Mouse (Mus musculus): Measurements from ENCODE around the gene Klhl31.

DNA sequence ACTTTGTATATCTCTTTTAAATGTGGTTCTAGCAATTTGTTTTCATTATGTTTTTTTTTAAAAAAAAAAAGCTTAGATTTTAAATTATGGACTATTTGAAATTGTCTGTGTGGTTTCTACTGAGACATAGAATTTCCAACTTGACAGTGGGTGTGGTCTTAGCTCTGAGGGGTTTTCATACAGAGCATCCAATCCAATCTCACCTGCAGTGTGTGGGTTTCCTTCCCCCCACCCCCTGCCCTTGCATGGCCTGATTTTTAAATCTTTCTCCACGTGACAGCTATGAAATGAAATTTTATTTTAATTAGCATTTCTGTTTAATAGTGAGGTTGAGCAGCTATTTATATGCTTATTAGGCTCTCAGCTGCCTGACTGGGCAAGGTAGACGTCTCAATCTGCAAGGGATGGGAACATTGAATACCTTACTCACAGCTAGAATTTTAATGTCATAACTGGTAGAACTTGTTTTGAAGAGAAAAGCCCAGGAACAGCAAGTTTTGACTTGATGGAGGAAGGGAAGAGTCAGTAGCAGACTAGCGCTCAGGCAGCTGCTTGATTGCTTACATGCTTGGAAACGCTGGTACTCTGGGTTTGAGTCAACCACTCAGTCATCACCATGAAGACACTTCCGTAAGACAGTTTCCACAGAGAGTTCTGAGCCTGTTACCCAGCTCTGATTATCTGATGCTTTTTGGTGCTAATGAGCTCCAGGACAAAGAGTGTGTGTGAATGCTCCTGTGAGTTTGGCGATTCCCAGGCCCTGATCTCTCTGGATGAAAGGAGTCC lies 49.3 kb upstream of the Klhl31 start:
- TF ChIP-seq FOSL1 (IDR thresholded peaks at IDR 0.05; ENCODE audit: insufficient read depth, low read length, poor library complexity, severe bottlenecking) = no peak
- no peak for TF ChIP-seq CTCF (IDR thresholded peaks at IDR 0.05; ENCODE audit: control insufficient read depth, insufficient read depth, insufficient read length)
- no peak for TF ChIP-seq USF1 (IDR thresholded peaks at IDR 0.05; ENCODE audit: low read depth)
